Mouse (Mus musculus): ENCODE measurements around the gene Paqr4. TPM values are rescaled to one million over a fixed set of nuclear protein-coding genes. Genes with fewer than 3 reads are reported as not detected.

Paqr4 gene
- polyA plus RNA-seq, 1 experiment, result 2.2 TPM

DNA sequence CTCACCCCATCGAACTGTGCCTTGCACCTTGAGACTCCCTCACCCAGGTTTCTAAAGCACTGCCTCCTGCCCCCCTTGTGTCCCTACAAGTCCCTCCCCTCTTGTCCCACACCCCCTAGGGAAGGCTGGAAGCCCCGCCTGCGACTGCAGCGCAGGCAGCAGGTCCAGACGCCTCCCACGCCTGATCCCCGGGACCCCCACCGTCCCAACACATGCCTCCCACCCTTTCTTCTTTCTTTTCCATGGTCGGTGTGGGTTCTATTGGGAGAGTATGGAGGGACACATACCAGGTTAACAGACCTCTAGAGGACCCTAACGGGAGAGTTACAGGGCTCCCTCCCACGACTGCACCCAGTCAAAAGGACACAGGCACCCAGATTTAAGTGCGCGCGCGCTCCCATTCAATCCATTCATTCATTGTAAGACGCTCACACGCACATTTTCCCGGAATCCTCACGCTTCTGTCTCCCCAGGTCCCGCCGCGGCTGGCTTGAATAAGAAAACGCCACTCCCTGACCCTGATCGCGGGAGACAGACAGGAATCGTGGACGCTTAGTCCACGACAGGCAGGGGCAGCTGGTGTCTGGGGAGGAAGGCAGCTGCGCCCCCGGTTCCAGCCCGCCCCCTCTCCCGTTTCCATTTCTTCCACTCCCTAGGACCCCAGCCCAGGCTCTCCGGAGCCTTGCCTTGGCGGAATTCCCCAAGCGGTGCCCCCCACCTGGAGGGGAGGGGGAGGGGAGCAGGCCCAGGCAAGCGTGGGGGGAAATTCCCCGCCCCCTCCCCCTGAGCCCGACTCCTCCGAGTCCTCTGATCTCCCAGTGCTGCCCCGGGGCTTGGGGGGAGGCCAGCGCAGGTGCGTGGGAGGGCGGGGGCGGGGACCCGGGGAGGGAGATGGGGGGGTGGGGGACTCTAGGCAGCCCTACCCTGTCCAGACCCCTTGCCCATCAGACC, 4.9 kb upstream of the Paqr4 start, which contains the start of gene Kremen2:
Kremen2 (minus strand) TSS at position 533 of the 951 bp plus-strand sequence.
- Histone ChIP-seq H3K4me3 (replicated peaks) (no peak within 1 kb of the TSS), H3K4me1 (ENCODE audit: control insufficient read depth) (peaks cover 29% of the 10 kb centered on the region), H3K9me3 (ENCODE audit: control insufficient read depth, low read length) (peaks cover 21% of the 10 kb centered on the region; the same call in 1 of the 2 replicates), H3K27me3 (ENCODE audit: control insufficient read depth) (peaks cover 82% of the 10 kb centered on the region), H3K36me3 (ENCODE audit: control insufficient read depth) (no peaks in the 10 kb centered on the region)
- TF ChIP-seq TAL1 (IDR thresholded peaks at IDR 0.05; ENCODE audit: low read length) (no peak), GATA1 (IDR thresholded peaks at IDR 0.05; ENCODE audit: low read length) (no peak)

DNA sequence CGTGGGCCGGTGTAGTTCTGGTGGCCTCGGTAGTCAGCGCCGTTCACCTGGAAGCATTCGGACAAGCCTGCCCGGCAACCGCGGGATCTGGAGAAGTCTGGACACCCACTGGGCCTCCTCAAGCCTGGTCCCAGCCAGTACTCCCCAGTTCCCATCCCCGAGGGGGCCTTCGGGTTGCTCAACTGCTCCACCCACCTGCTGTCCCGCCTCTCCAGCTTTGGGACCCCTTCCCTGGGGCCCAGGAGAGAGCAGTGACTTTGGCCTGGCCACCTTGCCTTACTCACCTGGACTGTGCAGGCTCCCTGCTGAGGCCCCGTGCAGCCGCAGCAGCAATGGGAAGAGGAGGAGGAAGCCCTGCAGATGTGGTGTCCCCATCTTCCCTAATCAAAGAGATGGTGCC, 4.0 kb upstream of the Paqr4 start:
- no peak for TF ChIP-seq TAL1 (IDR thresholded peaks at IDR 0.05; ENCODE audit: low read length)
- TF ChIP-seq GATA1 (IDR thresholded peaks at IDR 0.05; ENCODE audit: low read length), result no peak
- no peak overlapping the region for H3K4me3 ChIP-seq (replicated peaks)
- H3K4me1 ChIP-seq (ENCODE audit: control insufficient read depth), result peaks cover 38% of the 10 kb centered on the region
- H3K27me3 ChIP-seq (ENCODE audit: control insufficient read depth), result peaks cover 91% of the 10 kb centered on the region
- H3K9me3 ChIP-seq (ENCODE audit: control insufficient read depth, low read length), result peaks cover 21% of the 10 kb centered on the region; the same call in 1 of the 2 replicates
- no peaks in the 10 kb centered on the region for H3K36me3 ChIP-seq (ENCODE audit: control insufficient read depth)

DNA sequence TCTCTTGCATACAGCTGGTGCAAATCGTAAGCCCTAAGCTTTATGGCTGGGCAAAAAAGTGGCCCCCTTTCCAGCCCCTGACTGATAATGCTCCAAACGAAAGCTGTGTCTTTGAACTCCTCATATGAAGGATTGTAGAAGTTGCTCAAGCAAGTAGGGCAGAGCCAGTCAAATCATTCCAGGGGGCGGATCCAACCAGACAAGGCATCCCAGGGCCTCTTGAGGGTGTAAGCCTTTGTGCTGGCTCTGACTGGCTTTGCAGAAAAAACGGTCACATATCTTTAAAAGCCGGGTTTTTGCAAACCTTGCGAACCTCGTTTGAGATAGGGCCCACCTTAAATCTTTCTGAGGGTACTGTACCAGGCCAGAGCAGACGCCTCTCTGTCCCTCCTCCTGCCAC, 3.4 kb upstream of the Paqr4 start:
- Histone ChIP-seq H3K4me1 (ENCODE audit: control insufficient read depth) (peaks cover 38% of the 10 kb centered on the region), H3K36me3 (ENCODE audit: control insufficient read depth) (no peaks in the 10 kb centered on the region), H3K9me3 (ENCODE audit: control insufficient read depth, low read length) (peaks cover 21% of the 10 kb centered on the region; the same call in 1 of the 2 replicates), H3K27me3 (ENCODE audit: control insufficient read depth) (peaks cover 97% of the 10 kb centered on the region), H3K4me3 (replicated peaks) (no peak overlapping the region)
- TF ChIP-seq TAL1 (IDR thresholded peaks at IDR 0.05; ENCODE audit: low read length) (no peak), GATA1 (IDR thresholded peaks at IDR 0.05; ENCODE audit: low read length) (no peak)

DNA sequence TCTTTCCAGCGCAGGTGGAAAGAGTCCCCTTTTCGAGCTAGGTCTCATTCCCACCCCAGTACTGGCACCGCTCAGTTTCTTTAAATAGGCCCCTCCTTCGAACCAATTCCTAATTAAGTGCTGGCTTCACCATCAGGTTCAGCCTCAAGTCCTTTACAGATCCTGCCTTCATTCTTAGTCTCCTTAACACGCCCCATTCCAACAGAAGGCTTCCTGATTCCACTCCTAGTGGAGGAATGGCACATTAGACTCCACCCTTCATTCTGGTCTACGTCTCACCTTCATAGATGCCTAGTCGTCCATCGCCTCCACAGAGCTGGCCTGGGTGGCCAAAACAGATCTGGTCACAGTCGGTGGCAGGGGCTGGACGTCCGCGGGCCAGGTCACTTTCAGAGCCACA, 2.3 kb upstream of the Paqr4 start:
- Histone ChIP-seq H3K4me3 (replicated peaks) (no peak overlapping the region), H3K9me3 (ENCODE audit: control insufficient read depth, low read length) (peaks cover 21% of the 10 kb centered on the region; the same call in 1 of the 2 replicates), H3K4me1 (ENCODE audit: control insufficient read depth) (peaks cover 44% of the 10 kb centered on the region), H3K27me3 (ENCODE audit: control insufficient read depth) (peaks cover 99% of the 10 kb centered on the region), H3K36me3 (ENCODE audit: control insufficient read depth) (peaks cover 2% of the 10 kb centered on the region; the same call in 1 of the 2 replicates)
- TF ChIP-seq TAL1 (IDR thresholded peaks at IDR 0.05; ENCODE audit: low read length) (no peak), GATA1 (IDR thresholded peaks at IDR 0.05; ENCODE audit: low read length) (no peak)

DNA sequence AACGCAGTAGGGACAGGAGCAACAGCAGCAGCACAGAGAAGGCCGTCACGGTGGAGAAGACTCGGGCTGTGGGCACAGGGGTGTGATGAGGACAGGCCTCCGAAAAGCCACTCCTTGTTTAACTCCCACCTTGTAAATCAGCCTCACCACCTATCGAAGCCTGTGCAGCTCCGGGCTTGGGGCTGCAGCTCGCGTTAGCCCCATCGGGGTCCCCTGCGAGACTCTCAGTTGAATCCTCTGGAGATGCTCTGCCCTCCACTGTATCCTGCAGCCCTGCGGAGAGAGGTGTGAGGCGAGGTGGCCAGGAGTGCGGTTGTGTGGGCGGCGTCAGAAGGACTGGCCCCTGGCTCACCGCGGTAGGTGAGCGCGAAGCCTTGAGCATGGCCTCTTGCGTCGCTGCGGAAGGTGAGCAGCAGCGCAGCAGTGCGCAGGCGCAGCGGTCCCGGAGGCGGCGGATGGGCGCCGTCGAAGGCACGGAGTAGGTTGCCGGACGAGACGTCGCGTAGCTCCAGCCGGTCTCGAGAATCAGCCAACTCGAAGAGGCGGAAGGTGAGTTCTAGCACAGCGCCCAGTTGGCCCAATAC, 1.6 kb upstream of the Paqr4 start:
- Histone ChIP-seq H3K36me3 (ENCODE audit: control insufficient read depth) (peaks cover 6% of the 10 kb centered on the region), H3K4me3 (replicated peaks) (no peak overlapping the region), H3K27me3 (ENCODE audit: control insufficient read depth) (peaks cover 99% of the 10 kb centered on the region), H3K4me1 (ENCODE audit: control insufficient read depth) (peaks cover 47% of the 10 kb centered on the region), H3K9me3 (ENCODE audit: control insufficient read depth, low read length) (peaks cover 21% of the 10 kb centered on the region; the same call in 1 of the 2 replicates)
- TF ChIP-seq TAL1 (IDR thresholded peaks at IDR 0.05; ENCODE audit: low read length) (no peak), GATA1 (IDR thresholded peaks at IDR 0.05; ENCODE audit: low read length) (no peak)

DNA sequence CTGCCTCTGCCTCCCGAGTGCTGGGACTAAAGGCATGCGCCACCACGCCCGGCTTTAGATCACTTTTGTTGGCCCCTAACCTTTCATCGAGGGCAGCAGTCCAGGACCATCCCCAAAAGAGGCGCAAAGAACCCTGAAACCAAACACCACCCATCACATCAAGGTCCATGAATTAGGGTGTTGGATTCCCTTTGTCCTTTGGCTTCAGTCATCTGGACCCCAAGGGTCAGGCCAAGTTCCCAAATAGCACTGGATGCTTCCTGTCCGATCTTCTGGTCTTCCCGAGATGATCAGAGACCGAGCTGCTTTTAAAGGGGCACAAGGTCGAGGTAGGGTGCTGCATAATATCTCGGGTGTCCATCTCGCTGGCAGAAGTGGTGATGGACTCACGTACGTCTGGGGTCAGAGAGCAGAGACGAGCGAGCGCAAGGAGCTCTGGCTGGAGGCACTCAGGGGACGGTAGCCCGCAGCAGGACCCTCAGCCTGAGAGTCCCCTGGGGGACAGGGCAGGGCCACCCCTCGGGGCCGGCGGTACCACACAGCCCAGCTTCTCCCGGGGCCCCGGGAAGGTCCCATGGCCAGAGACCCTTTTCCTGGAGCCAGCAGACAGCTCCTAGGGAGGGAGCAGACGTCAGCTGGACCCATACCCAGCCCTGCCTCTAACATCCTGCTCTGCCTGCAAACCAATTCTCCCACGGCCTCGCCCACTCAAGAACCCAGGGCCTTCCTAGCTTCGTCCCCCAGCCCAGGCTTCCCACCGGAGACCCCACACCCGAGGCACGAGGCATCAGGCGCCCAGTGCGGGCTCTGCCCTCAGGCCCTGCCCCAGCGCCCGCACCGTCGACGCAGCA, 917 bp upstream of the Paqr4 start:
- H3K4me3 ChIP-seq (replicated peaks), result no peak overlapping the region
- H3K27me3 ChIP-seq (ENCODE audit: control insufficient read depth), result peaks cover 94% of the 10 kb centered on the region
- TF ChIP-seq GATA1 (IDR thresholded peaks at IDR 0.05; ENCODE audit: low read length), result no peak
- no peak for TF ChIP-seq TAL1 (IDR thresholded peaks at IDR 0.05; ENCODE audit: low read length)
- peaks cover 47% of the 10 kb centered on the region for H3K4me1 ChIP-seq (ENCODE audit: control insufficient read depth)
- peaks cover 14% of the 10 kb centered on the region for H3K36me3 ChIP-seq (ENCODE audit: control insufficient read depth)
- H3K9me3 ChIP-seq (ENCODE audit: control insufficient read depth, low read length), result peaks cover 21% of the 10 kb centered on the region; the same call in 1 of the 2 replicates

DNA sequence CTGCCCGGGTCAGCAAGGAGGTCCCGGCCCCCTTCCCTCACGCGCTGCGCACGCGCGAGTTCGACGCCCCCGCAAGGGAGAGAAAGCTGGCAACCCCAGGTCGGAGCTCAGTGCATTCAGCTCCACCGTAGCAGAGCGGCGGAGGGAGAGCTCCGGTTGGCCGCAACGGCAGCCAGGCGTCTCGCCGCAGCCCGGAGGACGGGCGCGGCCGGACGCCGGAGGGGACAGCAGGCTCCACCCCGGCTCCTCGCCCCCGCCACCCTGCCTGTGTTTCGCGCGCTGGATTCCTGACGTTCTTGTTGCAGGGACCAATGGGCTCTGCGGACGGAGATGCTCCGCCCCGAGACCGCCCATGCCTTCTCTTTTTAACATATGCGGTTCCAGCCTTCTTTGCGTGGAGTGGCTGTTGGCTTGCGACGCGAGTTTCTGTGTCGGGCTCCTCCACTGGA, 507 bp downstream of the Paqr4 start:
- TF ChIP-seq TAL1 (IDR thresholded peaks at IDR 0.05; ENCODE audit: low read length) (no peak), GATA1 (IDR thresholded peaks at IDR 0.05; ENCODE audit: low read length) (no peak)
- peaks cover 21% of the 10 kb centered on the region; the same call in 1 of the 2 replicates for H3K9me3 ChIP-seq (ENCODE audit: control insufficient read depth, low read length)
- H3K4me3 ChIP-seq (replicated peaks), result peak overlapping the region; percentile 75
- peaks cover 28% of the 10 kb centered on the region for H3K36me3 ChIP-seq (ENCODE audit: control insufficient read depth)
- H3K4me1 ChIP-seq (ENCODE audit: control insufficient read depth), result peaks cover 44% of the 10 kb centered on the region
- peaks cover 80% of the 10 kb centered on the region for H3K27me3 ChIP-seq (ENCODE audit: control insufficient read depth)
